Mouse (Mus musculus) gonadal fat pad, adult 2 months (tissue): ENCODE measurements around the gene Pde8b. TPM values are rescaled to one million over a fixed set of nuclear protein-coding genes. Genes with fewer than 3 reads are reported as not detected.

Source experiments
- DNase-seq: peaks from one replicate; pipeline ENCODE4 v3.0.0-alpha.2; 2012; ENCODE audit warnings: low read depth
- polyA plus RNA-seq: library from polyadenylated mRNA; depleted of rRNA; stranded (reverse); fragments of >200 nt; gene quantifications from 2 replicates; pipeline ENCODE4 v1.2.3, GENCODE M21; 2012; rRNA removed

Pde8b gene
- polyA plus RNA-seq, 1 experiment: 15.8 TPM

GRCm38 (mm10) chr13:95020216-95020615 lies 229.9 kb downstream of the Pde8b start:
- DNase-seq: no peak

- DNase-seq: no peak
Measured at GRCm38 (mm10) chr13:95019345-95019744, 230.8 kb downstream of the Pde8b start.

- no peak for DNase-seq
Measured at GRCm38 (mm10) chr13:95017916-95018315, 232.2 kb downstream of the Pde8b start.

- DNase-seq: no peak
Measured at GRCm38 (mm10) chr13:95017278-95017677, 232.9 kb downstream of the Pde8b start.

- no peak for DNase-seq
Measured at GRCm38 (mm10) chr13:95011546-95012257, 238.4 kb downstream of the Pde8b start.

- DNase-seq: no peak
Measured at GRCm38 (mm10) chr13:95009261-95009660, 240.9 kb downstream of the Pde8b start.

GRCm38 (mm10) chr13:95007281-95007680 lies 242.9 kb downstream of the Pde8b start:
- no peak for DNase-seq

GRCm38 (mm10) chr13:94990516-94990915 lies 259.6 kb downstream of the Pde8b start:
- DNase-seq: no peak

- no peak for DNase-seq
Measured at GRCm38 (mm10) chr13:94979081-94979480, 271.1 kb downstream of the Pde8b start.

- DNase-seq: peak; percentile 50
Measured at GRCm38 (mm10) chr13:94976219-94977186, 273.6 kb downstream of the Pde8b start, which contains the start of gene Wdr41. Gene Wdr41, plus strand, starts transcription at chr13:94976344.

- peak; percentile 56 for DNase-seq
Measured at GRCm38 (mm10) chr13:94975828-94976218, 274.3 kb downstream of the Pde8b start.

Other genes starting within 250 kb of the Pde8b start
- gene Zbed3, start 73.3 kb upstream of the Pde8b start, polyA plus RNA-seq: 39.4 and 47.6 TPM in 2 replicates
- 15.1 and 16.3 TPM in 2 replicates for gene Aggf1, start 125.0 kb upstream of the Pde8b start, polyA plus RNA-seq
- 0.29 and 0.49 TPM in 2 replicates for gene Crhbp, start 194.6 kb upstream of the Pde8b start, polyA plus RNA-seq
- 6.4 and 8.1 TPM in 2 replicates for gene S100z, start 228.4 kb upstream of the Pde8b start, polyA plus RNA-seq